Comparison of ENCODE assay signal across 21 mouse cellular contexts in genomic region chr12:15932067-15932466, GRCm38 (mm10).
"Had no signal": no experiment of that assay in that cellular context is flagged by ENCODE, and none has a peak within 500 bp of the region (broad histone marks: within the 10 kb centered on the region; RNA-seq: fewer than 3 reads in every experiment).

No protein-coding gene starts in this region.

- H3K9me3 ChIP-seq: kidney, embryonic 15.5 days; liver, embryonic 13.5 days had no signal

- H3K4me2 ChIP-seq: kidney, embryonic 15.5 days; liver, embryonic 13.5 days; midbrain, embryonic 11.5 days had no signal

- H3K4me1 ChIP-seq: kidney, embryonic 15.5 days; liver, embryonic 13.5 days had no signal

- H3K27ac ChIP-seq: kidney, embryonic 15.5 days; layer of hippocampus, adult 2 months; left cerebral cortex, adult 2 months; liver, embryonic 13.5 days; stomach, postnatal 0 days had no signal

- H3K36me3 ChIP-seq: kidney, embryonic 15.5 days; liver, embryonic 13.5 days had no signal

- H3K9ac ChIP-seq: kidney, embryonic 15.5 days; liver, embryonic 13.5 days had no signal

- DNase-seq: kidney, postnatal 14 days; kidney, postnatal 4 days; layer of hippocampus, adult 9-11 months; layer of hippocampus, postnatal 36 days; liver, embryonic 13.5 days; lung, adult 2 months; lung, postnatal 14 days; lung, postnatal 4 days; midbrain, embryonic 14.5 days; right cerebral cortex, adult 18-20 months; right cerebral cortex, postnatal 14 days; right cerebral cortex, postnatal 4 days; spleen, adult 18-20 months; thymus, adult 2 months; thymus, postnatal 14 days; thymus, postnatal 4 days had no signal

- H3K27me3 ChIP-seq: kidney, embryonic 15.5 days; liver, embryonic 13.5 days had no signal

- H3K4me3 ChIP-seq: kidney, embryonic 15.5 days; layer of hippocampus, adult 2 months; left cerebral cortex, adult 2 months; liver, embryonic 13.5 days had no signal
